Mouse (Mus musculus) kidney, adult 2 months (tissue): Measurements from ENCODE around the gene Olfr123. TPM values are rescaled to one million over a fixed set of nuclear protein-coding genes. Genes with fewer than 3 reads are reported as not detected.

Source experiments
- DNase-seq: peaks from one replicate; pipeline ENCODE4 v3.0.0; 2021
- H3K27ac ChIP-seq: fragments of 200-500 bp; 2 replicates; pipeline ENCODE4 v1.5.1; 2012; ENCODE audit warnings: low read depth, low read length, control low read depth, inconsistent platforms; ENCODE audit not compliant: insufficient read depth
- H3K27me3 ChIP-seq: fragments of 200-500 bp; replicated peaks from 2 replicates; pipeline ENCODE4 v1.6.1; 2012; ENCODE audit warnings: mild to moderate bottlenecking, moderate library complexity, low read length, inconsistent platforms; ENCODE audit not compliant: control insufficient read depth, insufficient read depth
- H3K36me3 ChIP-seq: fragments of 200-500 bp; 2 replicates; pipeline ENCODE4 v1.6.1; 2012; ENCODE audit warnings: mild to moderate bottlenecking, moderate library complexity, low read length, inconsistent platforms; ENCODE audit not compliant: control insufficient read depth, insufficient read depth
- H3K4me1 ChIP-seq: fragments of 200-500 bp; 2 replicates; pipeline ENCODE4 v1.6.1; 2011; ENCODE audit warnings: low read length; ENCODE audit not compliant: control insufficient read depth, insufficient read depth
- H3K4me3 ChIP-seq: fragments of 200-500 bp; 2 replicates; pipeline ENCODE4 v1.5.1; 2011; ENCODE audit warnings: mild to moderate bottlenecking, low read depth, low read length, control low read depth; ENCODE audit not compliant: insufficient read depth
- CTCF ChIP-seq: fragments of 200-500 bp; conservative IDR thresholded peaks from 2 replicates; pipeline ENCODE4 v1.5.1; 2011; ENCODE audit warnings: low read depth, mild to moderate bottlenecking, control low read depth, low read length, moderate library complexity, mixed read lengths; ENCODE audit not compliant: insufficient read depth, insufficient read length
- POLR2A ChIP-seq: fragments of 200-500 bp; IDR thresholded peaks from one replicate; pipeline ENCODE4 v1.6.1; 2011; ENCODE audit warnings: low read depth, low read length, control low read depth
- WGBS: fragments of 180-500 bp; shearing (Covaris S2); methylation state at CpG from one replicate; pipeline ENCODE4 v1.1.7; 2018; 5-methylcytosine and 5-hydroxymethylcytosine counted together
- polyA plus RNA-seq: library from polyadenylated mRNA; depleted of rRNA; stranded (reverse); fragments of >200 nt; gene quantifications from 2 replicates; pipeline ENCODE4 v1.2.3, GENCODE M21; 2012; rRNA removed

Gene Olfr123
- not detected in 2 replicates for polyA plus RNA-seq

- TF ChIP-seq CTCF (no peak), POLR2A (no peak)
- WGBS: 95% methylated on average over 2 of the region's 2 CpGs
- H3K27ac ChIP-seq: no peak within 1 kb of the TSS
Measured at GRCm38 (mm10) chr17:37793229-37793628, at the start of gene Olfr123. TSS of gene Olfr123 (plus strand) at chr17:37793529.

DNA sequence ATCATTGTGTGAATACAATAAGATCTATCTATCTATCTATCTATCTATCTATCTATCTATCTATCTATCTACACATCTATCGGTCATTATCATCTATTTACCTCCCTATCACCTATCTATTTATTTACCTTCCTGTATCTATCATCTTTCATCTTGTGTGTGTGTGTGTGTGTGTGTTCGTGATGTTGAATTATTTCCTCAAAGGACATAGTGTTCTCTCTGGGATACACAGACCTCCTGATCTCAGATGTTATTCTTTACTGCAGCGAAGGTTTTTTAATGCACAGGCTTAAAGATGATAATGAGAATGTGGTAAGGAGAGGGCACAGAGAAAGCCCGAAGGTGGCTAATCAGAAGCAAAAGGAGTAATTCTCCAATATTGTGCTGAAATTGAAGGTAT lies 25.0 kb upstream of the Olfr123 start, which contains the start of gene Olfr122:
Olfr122 (plus strand) TSS at position 301 of the 400 bp plus-strand sequence.
- WGBS: 78% methylated on average over 4 of the region's 4 CpGs
- Histone ChIP-seq H3K36me3 (no peaks in the 10 kb centered on the region), H3K27me3 (no peaks in the 10 kb centered on the region), H3K4me3 (no peak within 1 kb of the TSS), H3K4me1 (no peaks in the 10 kb centered on the region), H3K27ac (no peak within 1 kb of the TSS)
- no peak for DNase-seq
- TF ChIP-seq POLR2A (no peak), CTCF (no peak)

More at GRCm38 (mm10) chr17:37793229-37793628, at the start of gene Olfr123:
- Histone ChIP-seq H3K4me1 (no peaks in the 10 kb centered on the region), H3K36me3 (no peaks in the 10 kb centered on the region), H3K4me3 (no peak within 1 kb of the TSS), H3K27me3 (no peaks in the 10 kb centered on the region)
- no peak for DNase-seq

- 78% methylated on average over 3 of the region's 3 CpGs for WGBS
- no peaks in the 10 kb centered on the region for H3K27me3 ChIP-seq
- TF ChIP-seq POLR2A (no peak), CTCF (no peak)
- no peak within 1 kb of the TSS for H3K4me3 ChIP-seq
- H3K36me3 ChIP-seq: no peaks in the 10 kb centered on the region
- H3K4me1 ChIP-seq: no peaks in the 10 kb centered on the region
- DNase-seq: no peak
- H3K27ac ChIP-seq: no peak within 1 kb of the TSS
Measured at GRCm38 (mm10) chr17:37799588-37799987, 6.3 kb downstream of the Olfr123 start, which contains the start of gene Olfr124. TSS of gene Olfr124 (plus strand) at chr17:37799888.

DNA sequence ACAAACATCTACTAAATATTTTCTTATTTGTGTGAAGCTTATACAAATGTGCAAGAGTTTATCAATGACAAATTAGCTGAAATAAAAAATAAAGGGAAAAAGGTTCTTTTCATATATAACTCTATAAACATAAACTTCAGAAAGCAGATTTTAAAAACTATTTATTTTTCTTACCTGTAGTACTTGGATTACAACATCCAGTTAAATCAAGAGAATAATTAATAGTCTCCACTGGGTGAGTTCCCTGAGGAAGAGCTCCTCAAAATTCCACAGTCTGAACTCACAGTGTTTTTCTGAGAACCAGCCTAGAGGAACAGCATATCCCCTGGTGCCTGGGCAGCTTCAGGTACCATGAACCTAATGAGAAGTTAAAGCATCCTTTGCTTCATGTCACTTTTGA lies 39.3 kb downstream of the Olfr123 start, which contains the start of gene Olfr125:
Olfr125 (plus strand) TSS at position 301 of the 400 bp plus-strand sequence.
- Histone ChIP-seq H3K36me3 (no peaks in the 10 kb centered on the region), H3K4me3 (no peak within 1 kb of the TSS), H3K27me3 (no peaks in the 10 kb centered on the region), H3K27ac (no peak within 1 kb of the TSS), H3K4me1 (no peaks in the 10 kb centered on the region)
- TF ChIP-seq CTCF (no peak), POLR2A (no peak)
- DNase-seq: no peak

DNA sequence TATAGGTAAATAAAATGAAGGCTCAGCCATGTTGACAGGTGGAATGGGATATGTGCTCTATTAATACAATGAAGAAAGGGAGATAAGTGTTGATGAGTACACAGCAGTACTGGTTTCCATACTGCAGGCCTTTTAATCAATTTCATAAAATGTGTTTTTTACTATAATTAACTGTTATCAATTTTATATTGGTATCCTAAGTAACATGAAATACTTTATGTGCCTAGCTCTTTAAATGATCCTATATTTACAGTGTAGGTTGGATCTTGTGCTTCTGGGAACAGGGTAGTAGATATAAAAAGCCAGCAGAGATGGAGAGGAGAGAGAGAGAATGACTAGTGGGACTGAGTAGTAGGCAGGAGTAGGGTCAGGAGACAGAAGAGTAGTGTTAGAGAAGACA lies 53.9 kb downstream of the Olfr123 start, which contains the start of gene Olfr126:
Olfr126 (plus strand) TSS at position 301 of the 400 bp plus-strand sequence.
- H3K4me1 ChIP-seq: no peaks in the 10 kb centered on the region

More for the DNA sequence above, 53.9 kb downstream of the Olfr123 start, which contains the start of gene Olfr126:
- no peaks in the 10 kb centered on the region for H3K36me3 ChIP-seq
- no peak for DNase-seq
- H3K27ac ChIP-seq: no peak within 1 kb of the TSS
- no peak within 1 kb of the TSS for H3K4me3 ChIP-seq
- H3K27me3 ChIP-seq: no peaks in the 10 kb centered on the region
- TF ChIP-seq POLR2A (no peak), CTCF (no peak)

Other genes with a start within 250 kb of the Olfr123 start
- not detected in 2 replicates for gene Olfr112, start 224.1 kb upstream of the Olfr123 start, polyA plus RNA-seq
- gene Olfr113, start 215.9 kb upstream of the Olfr123 start, polyA plus RNA-seq: not detected in 2 replicates
- gene Olfr114, start 200.8 kb upstream of the Olfr123 start, polyA plus RNA-seq: not detected in 2 replicates
- not detected in 2 replicates for gene Olfr115, start 166.4 kb upstream of the Olfr123 start, polyA plus RNA-seq
- gene Olfr116, start 166.3 kb upstream of the Olfr123 start, polyA plus RNA-seq: not detected in 2 replicates
- gene Olfr117, start 129.7 kb upstream of the Olfr123 start, polyA plus RNA-seq: not detected in 2 replicates
- gene Olfr118, start 126.5 kb upstream of the Olfr123 start, polyA plus RNA-seq: not detected in 2 replicates
- not detected in 2 replicates for gene Olfr119, start 97.0 kb upstream of the Olfr123 start, polyA plus RNA-seq
- gene Olfr120, start 71.7 kb upstream of the Olfr123 start, polyA plus RNA-seq: not detected in 2 replicates
- gene Olfr121, start 44.7 kb upstream of the Olfr123 start, polyA plus RNA-seq: not detected in 2 replicates
- not detected in 2 replicates for gene Olfr122, start 24.9 kb upstream of the Olfr123 start, polyA plus RNA-seq
- gene Olfr124, start 6.4 kb downstream of the Olfr123 start, polyA plus RNA-seq: not detected in 2 replicates
- not detected in 2 replicates for gene Olfr125, start 39.4 kb downstream of the Olfr123 start, polyA plus RNA-seq
- not detected in 2 replicates for gene Olfr126, start 54.0 kb downstream of the Olfr123 start, polyA plus RNA-seq
- gene Olfr127, start 106.9 kb downstream of the Olfr123 start, polyA plus RNA-seq: not detected in 2 replicates
- not detected in 2 replicates for gene Olfr128, start 127.0 kb downstream of the Olfr123 start, polyA plus RNA-seq
- not detected in 2 replicates for gene Olfr761, start 159.6 kb downstream of the Olfr123 start, polyA plus RNA-seq